8 mouse cellular contexts compared by ENCODE assay signal in genomic region chr8:128025251-128025856, GRCm38 (mm10).
DNase-seq lines count a peak whose midpoint lies in the region; ATAC-seq and TF ChIP-seq lines count a peak whose summit lies in the region.

No protein-coding gene starts in this region.

- H3K27ac ChIP-seq in forebrain, embryonic 10.5 days, result peak overlapping the region; percentile 71
- peak overlapping the region; percentile 89 for H3K27ac ChIP-seq in heart, embryonic 15.5 days
- peak overlapping the region; percentile 78 for H3K27ac ChIP-seq in kidney, postnatal 0 days

- no peaks in the 10 kb centered on the region for H3K36me3 ChIP-seq in C2C12 (ENCODE audit: control insufficient read depth, insufficient read depth)
- H3K36me3 ChIP-seq in forebrain, embryonic 10.5 days (replicated peaks), result no peaks in the 10 kb centered on the region
- no peaks in the 10 kb centered on the region for H3K36me3 ChIP-seq in heart, embryonic 15.5 days
- H3K36me3 ChIP-seq in kidney, postnatal 0 days (ENCODE audit: insufficient read depth, low read length), result no peaks in the 10 kb centered on the region

- peak; percentile 88 for ATAC-seq in heart, embryonic 15.5 days (replicated peaks; ENCODE audit: insufficient number of reproducible peaks, insufficient read depth, low FRiP score, low read depth)
- peak; percentile 57 for ATAC-seq in kidney, postnatal 0 days (replicated peaks; ENCODE audit: low FRiP score, low read depth)

- peak overlapping the region; percentile 13 for H3K4me2 ChIP-seq in heart, embryonic 15.5 days
- H3K4me2 ChIP-seq in kidney, postnatal 0 days (ENCODE audit: low read length), result no peak overlapping the region

- peaks cover 20% of the 10 kb centered on the region for H3K4me1 ChIP-seq in forebrain, embryonic 10.5 days
- H3K4me1 ChIP-seq in heart, embryonic 15.5 days (replicated peaks), result peaks cover 18% of the 10 kb centered on the region
- H3K4me1 ChIP-seq in kidney, postnatal 0 days (replicated peaks; ENCODE audit: insufficient read depth, low read length), result no peaks in the 10 kb centered on the region

- peak; percentile 48 for DNase-seq in brain, adult 2 months (ENCODE audit: low read depth, low spot score)
- no peak for DNase-seq in forebrain, embryonic 10.5 days (ENCODE audit: extremely low spot score, low spot score)
- DNase-seq in kidney, postnatal 0 days (ENCODE audit: low spot score), result peak; percentile 88
- peak; percentile 64 to 66 for DNase-seq in lung, adult 18-20 months
- peak; percentile 69 for DNase-seq in skeletal muscle tissue, adult 2 months (ENCODE audit: low read depth, low spot score)
- DNase-seq in right cerebral cortex, postnatal 14 days, result no peak

- 0 out of 2 replicates have a peak overlapping the region, but pooled peaks have one; percentile 28 for H3K9ac ChIP-seq in heart, embryonic 15.5 days
- H3K9ac ChIP-seq in kidney, postnatal 0 days (ENCODE audit: low read depth, low read length), result no peak overlapping the region

- no peak overlapping the region for H3K4me3 ChIP-seq in C2C12 (ENCODE audit: insufficient read depth, poor library complexity, severe bottlenecking)
- H3K4me3 ChIP-seq in forebrain, embryonic 10.5 days, result no peak overlapping the region
- H3K4me3 ChIP-seq in heart, embryonic 15.5 days, result no peak overlapping the region
- no peak overlapping the region for H3K4me3 ChIP-seq in kidney, postnatal 0 days (replicated peaks; ENCODE audit: low read depth, low read length)

- no peaks in the 10 kb centered on the region for H3K9me3 ChIP-seq in forebrain, embryonic 10.5 days
- H3K9me3 ChIP-seq in heart, embryonic 15.5 days (replicated peaks), result no peaks in the 10 kb centered on the region
- no peaks in the 10 kb centered on the region for H3K9me3 ChIP-seq in kidney, postnatal 0 days (replicated peaks; ENCODE audit: low read length)

- H3ac ChIP-seq in C2C12 (ENCODE audit: control insufficient read depth, insufficient read length, low read depth), result no peak overlapping the region

- TF ChIP-seq CTCF in C2C12 (IDR thresholded peaks at IDR 0.05; ENCODE audit: control insufficient read depth, insufficient read depth, insufficient read length), result no peak
- TF ChIP-seq CTCF in kidney, postnatal 0 days (IDR thresholded peaks at IDR 0.05; ENCODE audit: low read depth), result no peak

- no peaks in the 10 kb centered on the region for H3K79me2 ChIP-seq in C2C12 (ENCODE audit: control insufficient read depth, insufficient read depth)

- WGBS in forebrain, embryonic 10.5 days, result 66% methylated on average over 7 of the region's 7 CpGs
- 32% methylated on average over 7 of the region's 7 CpGs for WGBS in heart, embryonic 15.5 days
- 45% methylated on average over 7 of the region's 7 CpGs for WGBS in kidney, postnatal 0 days

- no peaks in the 10 kb centered on the region for H3K79me3 ChIP-seq in C2C12 (ENCODE audit: low read depth)

- no peaks in the 10 kb centered on the region for H3K27me3 ChIP-seq in C2C12 (ENCODE audit: control insufficient read depth, insufficient read depth, insufficient read length)
- no peaks in the 10 kb centered on the region for H3K27me3 ChIP-seq in forebrain, embryonic 10.5 days (ENCODE audit: poor library complexity, severe bottlenecking)
- H3K27me3 ChIP-seq in heart, embryonic 15.5 days, result no peaks in the 10 kb centered on the region
- no peaks in the 10 kb centered on the region for H3K27me3 ChIP-seq in kidney, postnatal 0 days (ENCODE audit: insufficient read depth, low read length)

TF ChIP-seq in C2C12, 6 proteins besides CTCF, POLR2A, EP300 and RAD21:
- TF ChIP-seq FOSL1 (IDR thresholded peaks at IDR 0.05; ENCODE audit: insufficient read depth, low read length, poor library complexity, severe bottlenecking) (no peak), MYOG (IDR thresholded peaks at IDR 0.05; ENCODE audit: control insufficient read depth, extremely low read depth, insufficient read length) (no peak), MAX (IDR thresholded peaks at IDR 0.05) (no peak), USF1 (IDR thresholded peaks at IDR 0.05; ENCODE audit: low read depth) (no peak), CEBPB (IDR thresholded peaks at IDR 0.05; ENCODE audit: low read depth) (peak; percentile 6), MYOD1 (IDR thresholded peaks at IDR 0.05; ENCODE audit: control insufficient read depth, insufficient read length, low read depth) (no peak)

Comparison
In these comparisons a context has a peak if more than half of its experiments do, and no peak if none do; other contexts are left out.
1. DNase-seq: peak in brain, adult 2 months (single experiment), kidney, postnatal 0 days (single experiment), lung, adult 18-20 months (2 of 2) and skeletal muscle tissue, adult 2 months (single experiment); none in forebrain, embryonic 10.5 days (single experiment) and right cerebral cortex, postnatal 14 days (single experiment).
2. Peak in every context shown above with its lines, with median percentiles within 50 percentile points of each other: H3K27ac ChIP-seq.